Mouse (Mus musculus) stomach, embryonic 15.5 days (tissue): ENCODE measurements at regions not wholly inside any gene's neighbourhood (a gene's known extent, or its start where the extent isn't known, plus 50 kb on each side); places are given as distances from the start of the nearest gene placed in this dataset.

Experiments used
- ATAC-seq: fragments of 200-750 bp; cut with Nextera tagmentation; 2 replicates; pipeline ENCODE4 v1.8.0; 2017; ENCODE audit warnings: low read depth, moderate number of reproducible peaks, moderate TSS enrichment; ENCODE audit not compliant: insufficient read depth, low FRiP score
- H3K27ac ChIP-seq: fragments of 300-500 bp; sonication (generic); 2 replicates; pipeline ENCODE4 v1.5.1; 2015; ENCODE audit warnings: mild to moderate bottlenecking, inconsistent platforms
- H3K27me3 ChIP-seq: fragments of 300-500 bp; sonication (generic); replicated peaks from 2 replicates; pipeline ENCODE4 v1.6.1; 2015; ENCODE audit warnings: inconsistent platforms
- H3K36me3 ChIP-seq: fragments of 300-500 bp; sonication (generic); 2 replicates; pipeline ENCODE4 v1.6.1; 2015; ENCODE audit warnings: inconsistent platforms
- H3K4me1 ChIP-seq: fragments of 300-500 bp; sonication (generic); 2 replicates; pipeline ENCODE4 v1.6.1; 2015; ENCODE audit warnings: inconsistent platforms
- H3K4me2 ChIP-seq: fragments of 300-500 bp; sonication (generic); 2 replicates; pipeline ENCODE4 v1.6.1; 2015; ENCODE audit warnings: mild to moderate bottlenecking, inconsistent platforms
- H3K4me3 ChIP-seq: fragments of 300-500 bp; sonication (generic); replicated peaks from 2 replicates; pipeline ENCODE4 v1.5.1; 2015; ENCODE audit warnings: inconsistent platforms
- H3K9ac ChIP-seq: fragments of 300-500 bp; sonication (generic); 2 replicates; pipeline ENCODE4 v1.6.1; 2015; ENCODE audit warnings: inconsistent platforms
- H3K9me3 ChIP-seq: fragments of 300-500 bp; sonication (generic); 2 replicates; pipeline ENCODE4 v1.6.1; 2016; ENCODE audit warnings: inconsistent platforms
- WGBS: fragments of 180-500 bp; shearing (Covaris S2); methylation state at CpG from one replicate; pipeline ENCODE4 v1.1.7; 2015; 5-methylcytosine and 5-hydroxymethylcytosine counted together

GRCm38 (mm10) chr19:16075512-16076086 is 57.0 kb upstream of the Gnaq start:
- 42% methylated on average over 2 of the region's 2 CpGs for WGBS
- no peak for ATAC-seq
- no peak overlapping the region for H3K4me2 ChIP-seq

GRCm38 (mm10) chr19:16075026-16075425 is 57.6 kb upstream of the Gnaq start:
- no peak overlapping the region for H3K9ac ChIP-seq
- H3K36me3 ChIP-seq: no peaks in the 10 kb centered on the region
- no peaks in the 10 kb centered on the region for H3K4me1 ChIP-seq
- no peaks in the 10 kb centered on the region for H3K9me3 ChIP-seq
- no peak overlapping the region for H3K27ac ChIP-seq
- no peaks in the 10 kb centered on the region for H3K27me3 ChIP-seq
- ATAC-seq: no peak
- 90% methylated on average over 1 of the region's 1 CpGs for WGBS
- H3K4me3 ChIP-seq: no peak overlapping the region
- no peak overlapping the region for H3K4me2 ChIP-seq

More at GRCm38 (mm10) chr19:16075512-16076086, 57.0 kb upstream of the Gnaq start:
- H3K4me3 ChIP-seq: no peak overlapping the region
- no peak overlapping the region for H3K9ac ChIP-seq
- no peaks in the 10 kb centered on the region for H3K4me1 ChIP-seq
- no peaks in the 10 kb centered on the region for H3K9me3 ChIP-seq
- H3K27ac ChIP-seq: no peak overlapping the region
- H3K27me3 ChIP-seq: no peaks in the 10 kb centered on the region
- no peaks in the 10 kb centered on the region for H3K36me3 ChIP-seq

- H3K4me3 ChIP-seq: no peak overlapping the region
- no peaks in the 10 kb centered on the region for H3K36me3 ChIP-seq
- H3K9me3 ChIP-seq: no peaks in the 10 kb centered on the region
- H3K27ac ChIP-seq: no peak overlapping the region
- H3K9ac ChIP-seq: no peak overlapping the region
- ATAC-seq: no peak
- 62% methylated on average over 6 of the region's 6 CpGs for WGBS
- no peaks in the 10 kb centered on the region for H3K4me1 ChIP-seq
- no peaks in the 10 kb centered on the region for H3K27me3 ChIP-seq
- H3K4me2 ChIP-seq: no peak overlapping the region
Measured at GRCm38 (mm10) chr19:16067314-16067713, 65.3 kb upstream of the Gnaq start.

GRCm38 (mm10) chr19:16064911-16065310 is 67.7 kb upstream of the Gnaq start:
- Histone ChIP-seq H3K4me3 (no peak overlapping the region), H3K4me2 (no peak overlapping the region), H3K27me3 (no peaks in the 10 kb centered on the region), H3K36me3 (no peaks in the 10 kb centered on the region), H3K9ac (no peak overlapping the region), H3K9me3 (no peaks in the 10 kb centered on the region), H3K4me1 (no peaks in the 10 kb centered on the region), H3K27ac (no peak overlapping the region)
- WGBS: 86% methylated on average over 3 of the region's 3 CpGs
- ATAC-seq: no peak

GRCm38 (mm10) chr19:16063916-16064580 is 68.6 kb upstream of the Gnaq start:
- Histone ChIP-seq H3K27ac (no peak overlapping the region), H3K27me3 (no peaks in the 10 kb centered on the region), H3K4me3 (peak overlapping the region; percentile 28), H3K9me3 (no peaks in the 10 kb centered on the region), H3K9ac (peak overlapping the region; percentile 10), H3K4me1 (no peaks in the 10 kb centered on the region), H3K4me2 (peak overlapping the region; percentile 58), H3K36me3 (no peaks in the 10 kb centered on the region)
- ATAC-seq: 0 out of 2 replicates have a peak, but pooled peaks have one; percentile 14
- WGBS: 7% methylated on average over 12 of the region's 12 CpGs

GRCm38 (mm10) chr19:16063533-16063915 is 69.1 kb upstream of the Gnaq start:
- no peaks in the 10 kb centered on the region for H3K4me1 ChIP-seq
- no peak overlapping the region for H3K27ac ChIP-seq
- ATAC-seq: peak; percentile 10; the same call in 1 of the 2 replicates
- peak overlapping the region; percentile 58; the same call in 1 of the 2 replicates for H3K4me2 ChIP-seq
- no peak overlapping the region; the same call in 1 of the 2 replicates for H3K9ac ChIP-seq
- H3K4me3 ChIP-seq: no peak overlapping the region; the same call in 1 of the 2 replicates
- no peaks in the 10 kb centered on the region for H3K36me3 ChIP-seq
- WGBS: 39% methylated on average over 8 of the region's 8 CpGs
- H3K9me3 ChIP-seq: no peaks in the 10 kb centered on the region
- H3K27me3 ChIP-seq: no peaks in the 10 kb centered on the region

- WGBS: 68% methylated on average over 11 of the region's 11 CpGs
- Histone ChIP-seq H3K4me1 (no peaks in the 10 kb centered on the region), H3K27me3 (no peaks in the 10 kb centered on the region), H3K4me2 (0 out of 2 replicates have a peak overlapping the region, but pooled peaks have one; percentile 1), H3K27ac (no peak overlapping the region), H3K4me3 (no peak overlapping the region), H3K9me3 (no peaks in the 10 kb centered on the region), H3K36me3 (no peaks in the 10 kb centered on the region), H3K9ac (no peak overlapping the region)
- no peak for ATAC-seq
Measured at GRCm38 (mm10) chr19:16061821-16062220, 70.8 kb upstream of the Gnaq start.

GRCm38 (mm10) chr19:16059026-16059425 is 73.6 kb upstream of the Gnaq start:
- no peak overlapping the region for H3K9ac ChIP-seq
- no peaks in the 10 kb centered on the region for H3K27me3 ChIP-seq
- H3K4me2 ChIP-seq: no peak overlapping the region
- WGBS: 89% methylated on average over 4 of the region's 4 CpGs
- H3K27ac ChIP-seq: no peak overlapping the region
- H3K9me3 ChIP-seq: no peaks in the 10 kb centered on the region
- H3K36me3 ChIP-seq: no peaks in the 10 kb centered on the region
- H3K4me1 ChIP-seq: no peaks in the 10 kb centered on the region
- ATAC-seq: no peak
- H3K4me3 ChIP-seq: no peak overlapping the region

GRCm38 (mm10) chr19:16050220-16051055 is 65.6 kb upstream of the Cep78 start:
- peak overlapping the region; percentile 49; the same call in 1 of the 2 replicates for H3K27ac ChIP-seq
- 24% methylated on average over 18 of the region's 18 CpGs for WGBS
- peak; percentile 35; the same call in 1 of the 2 replicates for ATAC-seq

GRCm38 (mm10) chr19:16049646-16050045 is 64.9 kb upstream of the Cep78 start:
- H3K27ac ChIP-seq: peak overlapping the region; percentile 49; the same call in 1 of the 2 replicates
- H3K36me3 ChIP-seq: no peaks in the 10 kb centered on the region
- H3K4me2 ChIP-seq: peak overlapping the region; percentile 61
- no peaks in the 10 kb centered on the region for H3K9me3 ChIP-seq
- H3K4me3 ChIP-seq: peak overlapping the region; percentile 31; the same call in 1 of the 2 replicates
- no peaks in the 10 kb centered on the region for H3K27me3 ChIP-seq
- ATAC-seq: no peak
- H3K4me1 ChIP-seq: peaks cover 4% of the 10 kb centered on the region; the same call in 1 of the 2 replicates
- WGBS: 26% methylated on average over 3 of the region's 3 CpGs
- H3K9ac ChIP-seq: no peak overlapping the region

More at GRCm38 (mm10) chr19:16050220-16051055, 65.6 kb upstream of the Cep78 start:
- Histone ChIP-seq H3K4me2 (peak overlapping the region; percentile 61), H3K4me3 (peak overlapping the region; percentile 31), H3K9ac (no peak overlapping the region), H3K9me3 (no peaks in the 10 kb centered on the region), H3K36me3 (no peaks in the 10 kb centered on the region), H3K4me1 (peaks cover 4% of the 10 kb centered on the region; the same call in 1 of the 2 replicates), H3K27me3 (no peaks in the 10 kb centered on the region)

GRCm38 (mm10) chr19:16046977-16047376 is 62.2 kb upstream of the Cep78 start:
- H3K4me2 ChIP-seq: no peak overlapping the region
- H3K36me3 ChIP-seq: no peaks in the 10 kb centered on the region
- no peaks in the 10 kb centered on the region for H3K27me3 ChIP-seq
- H3K4me1 ChIP-seq: peaks cover 4% of the 10 kb centered on the region; the same call in 1 of the 2 replicates
- no peak overlapping the region for H3K27ac ChIP-seq
- no peak overlapping the region for H3K4me3 ChIP-seq
- ATAC-seq: no peak
- H3K9ac ChIP-seq: no peak overlapping the region
- H3K9me3 ChIP-seq: no peaks in the 10 kb centered on the region
- WGBS: 72% methylated on average over 7 of the region's 7 CpGs
